Mouse (Mus musculus) pancreas, adult 10 weeks (tissue): Measurements from ENCODE around the gene Gm16513. TPM values are rescaled to one million over a fixed set of nuclear protein-coding genes. Genes with fewer than 3 reads are reported as not detected.

Source experiments
- polyA plus RNA-seq: library from polyadenylated mRNA; stranded (reverse); fragments of 350-450 nt; fragmentation: Illumina TruSeq; extraction: RNeasy Lipid Tissue Mini Kit (QIAGEN cat#74804); gene quantifications from one replicate; pipeline ENCODE4 v1.2.3, GENCODE M21; 2015; ENCODE audit warnings: low read depth, low replicate concordance; ENCODE audit not compliant: insufficient read depth

Gene Gm16513
- not detected for polyA plus RNA-seq

DNA sequence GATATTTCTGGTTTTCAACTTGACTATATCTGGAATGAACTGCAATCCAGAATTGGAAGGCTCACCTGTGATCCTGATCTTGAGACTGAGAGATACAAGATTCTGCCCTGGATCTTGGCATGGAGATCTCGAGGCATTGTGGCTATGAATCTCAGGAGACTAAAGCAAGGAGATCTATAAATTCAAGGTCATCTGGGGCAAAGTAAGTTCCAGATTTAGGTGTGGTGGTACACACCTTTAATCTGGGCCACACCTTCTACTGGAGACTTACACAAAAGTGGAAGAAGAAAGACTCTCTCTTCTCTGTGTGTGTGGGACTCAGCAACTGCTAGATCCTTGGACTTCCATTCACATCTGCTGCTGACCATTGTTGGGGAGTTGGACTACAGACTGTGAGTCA is at the start of gene Gm16513:
Gene Gm16513 (plus strand): TSS at position 301 of the 400 bp plus-strand sequence.

Other genes starting within 250 kb of the Gm16513 start
- gene Gm6367, start 194.0 kb upstream of the Gm16513 start, polyA plus RNA-seq = not detected
- not detected for gene Gm7942, start 75.7 kb upstream of the Gm16513 start, polyA plus RNA-seq
- gene Gm10424, start 90.1 kb downstream of the Gm16513 start, polyA plus RNA-seq = not detected
- not detected for gene Gm3259, start 123.3 kb downstream of the Gm16513 start, polyA plus RNA-seq